Mouse (Mus musculus) adrenal gland, adult 8-10 months (tissue): ENCODE results near the gene Map3k20. TPM values are rescaled to one million over a fixed set of nuclear protein-coding genes. Genes with fewer than 3 reads are reported as not detected.

Experiments used
- DNase-seq: peaks from one replicate; pipeline ENCODE4 v3.0.0; 2022
- total RNA-seq, 4 experiments: library from RNA; stranded (reverse); gene quantifications; 2 replicates each; pipeline ENCODE4 v1.2.4; 2022

The Map3k20 gene
- total RNA-seq, 4 experiments from 2014 or later: 30.6 to 46.2 (median 35.6) TPM

- no peak for DNase-seq
These were observed 4.9 kb upstream of the Map3k20 start for GRCm38 (mm10) chr2:72280524-72280923.

- DNase-seq: no peak
These were observed 3.5 kb upstream of the Map3k20 start for GRCm38 (mm10) chr2:72281971-72282370.

GRCm38 (mm10) chr2:72282733-72283132 is 2.7 kb upstream of the Map3k20 start:
- no peak for DNase-seq

DNA sequence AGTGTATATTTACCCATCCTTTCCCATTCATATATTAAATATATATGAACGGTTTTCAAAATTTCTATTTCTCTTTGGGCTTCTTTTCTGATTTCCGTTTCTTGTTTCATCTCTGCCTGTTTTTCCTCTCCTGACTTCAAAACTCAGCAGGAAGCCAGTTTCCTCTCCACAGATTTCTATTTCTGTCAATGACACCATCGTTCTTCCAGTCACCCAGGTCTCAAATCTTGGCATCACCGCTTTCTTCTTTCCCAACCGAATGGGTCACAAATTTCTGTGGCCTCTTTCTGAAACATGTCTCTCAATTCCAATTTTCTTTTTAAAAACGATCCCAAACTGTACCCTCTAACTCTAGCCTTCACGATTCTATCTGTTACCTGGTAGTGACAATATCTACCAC is 748 bp upstream of the Map3k20 start:
- no peak for DNase-seq

GRCm38 (mm10) chr2:72285888-72286661 is 638 bp downstream of the Map3k20 start:
- DNase-seq: peak; percentile 20

DNA sequence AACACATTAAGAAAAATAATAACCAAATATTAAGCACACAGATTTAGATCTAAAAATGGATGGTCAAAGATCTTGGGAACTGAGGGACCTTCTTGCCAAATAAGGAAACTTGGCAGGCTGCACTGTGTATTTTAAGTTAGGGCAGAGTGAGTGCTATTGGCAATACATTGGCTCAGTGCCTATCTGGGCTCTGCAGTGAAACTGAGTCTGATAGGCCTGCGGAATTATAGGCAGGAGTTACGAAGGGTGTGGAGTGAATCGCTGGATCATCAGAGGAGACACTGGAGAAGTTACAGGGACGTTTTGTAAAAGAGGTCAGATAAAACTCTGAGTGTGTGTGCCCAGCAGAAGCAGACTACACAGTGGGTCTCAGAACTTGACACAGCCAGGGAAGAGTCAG is 1.7 kb downstream of the Map3k20 start:
- no peak for DNase-seq

- no peak for DNase-seq
These were observed 3.6 kb downstream of the Map3k20 start for GRCm38 (mm10) chr2:72288932-72289534.

GRCm38 (mm10) chr2:72291103-72291502 is 5.7 kb downstream of the Map3k20 start:
- DNase-seq: no peak

DNA sequence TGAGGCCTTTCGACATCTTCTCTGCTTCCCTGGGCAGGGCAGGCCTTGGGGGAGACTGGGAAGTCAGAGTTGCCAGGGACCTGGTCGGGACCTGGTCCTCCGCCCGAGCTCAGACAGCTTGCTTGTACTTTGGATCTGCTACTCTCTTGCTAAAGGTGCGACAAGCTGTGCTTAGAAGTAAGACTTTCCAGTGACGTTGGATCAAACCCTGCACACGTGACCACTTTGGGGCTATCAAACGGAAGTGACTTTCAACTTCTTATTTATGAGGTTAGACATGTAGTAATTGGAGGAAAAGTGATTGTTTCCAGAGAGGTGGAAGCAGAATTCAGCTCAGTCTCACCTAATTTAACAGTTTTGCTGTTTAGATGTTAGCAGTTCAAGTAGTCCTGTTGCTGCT is 7.1 kb downstream of the Map3k20 start:
- no peak for DNase-seq

DNA sequence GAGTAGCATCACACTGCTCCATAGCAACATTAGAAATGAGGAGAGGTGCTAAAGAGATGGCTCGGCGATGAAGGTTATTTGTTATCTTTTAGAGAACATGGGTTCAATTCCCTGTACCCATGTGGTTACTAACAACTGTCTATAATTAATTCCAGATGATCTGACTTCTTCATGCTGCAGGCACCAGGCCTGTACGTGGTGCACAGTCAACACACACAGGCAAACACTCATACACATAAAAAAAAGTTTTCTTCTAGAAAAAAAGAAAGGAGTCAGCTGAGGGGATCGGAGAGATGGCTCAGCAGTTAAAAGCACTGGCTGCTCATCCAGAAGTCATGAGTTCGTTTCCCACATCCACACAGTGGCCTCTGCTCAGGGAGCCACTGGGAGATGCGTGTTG is 9.6 kb downstream of the Map3k20 start:
- no peak for DNase-seq

DNA sequence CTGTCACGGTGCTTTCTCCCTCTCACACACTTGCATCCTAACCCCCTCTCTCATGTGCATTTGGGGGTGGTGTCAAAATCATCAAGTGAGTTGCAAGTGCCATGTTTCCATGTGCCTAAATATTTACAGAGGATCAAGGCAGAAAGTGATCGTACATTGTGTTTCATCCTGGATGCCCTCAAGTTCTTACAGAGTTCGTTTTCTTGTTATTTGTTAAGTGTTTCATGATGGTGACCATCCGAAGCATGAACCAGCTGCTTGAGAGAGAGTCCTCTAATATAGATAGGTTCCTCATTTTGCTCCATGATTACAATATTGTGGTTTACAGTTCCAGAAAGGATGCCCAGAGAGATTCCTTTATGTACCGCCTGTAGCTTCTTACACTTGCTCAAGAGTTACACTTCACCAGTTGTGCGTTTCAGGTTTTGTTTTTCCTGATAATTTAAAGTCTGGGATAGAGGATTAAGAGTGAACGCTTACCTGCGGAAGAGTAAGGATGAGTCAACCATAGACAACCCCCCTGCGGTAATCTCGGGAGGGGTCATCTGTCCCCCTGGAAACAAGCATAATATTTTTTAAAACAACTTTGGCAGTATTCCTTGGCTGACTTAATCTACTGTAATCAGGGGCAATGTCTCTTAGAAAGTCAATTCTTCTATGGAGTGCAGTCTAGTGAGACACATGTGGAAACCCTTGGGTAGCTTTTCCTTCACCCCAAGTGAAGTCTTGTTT is 11.7 kb downstream of the Map3k20 start:
- DNase-seq: no peak

DNA sequence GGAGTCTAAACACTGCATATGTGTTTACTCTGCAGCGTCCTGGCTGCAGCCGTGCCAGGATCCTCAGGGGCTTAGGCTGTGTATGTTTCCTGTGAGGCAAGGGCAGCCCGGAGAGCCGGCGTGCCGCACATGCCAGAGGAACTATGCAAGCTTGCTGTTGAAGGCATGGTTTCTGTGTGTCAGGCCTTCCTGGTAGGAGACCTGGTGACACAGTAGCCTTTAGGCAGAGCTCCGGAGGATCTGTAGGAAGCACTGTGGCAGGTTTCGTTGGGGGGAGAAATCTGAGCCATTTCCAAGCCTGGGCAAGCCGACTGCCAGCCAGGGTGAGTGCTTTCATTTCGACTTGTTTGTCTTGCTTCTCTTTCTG is 12.3 kb downstream of the Map3k20 start:
- no peak for DNase-seq

DNA sequence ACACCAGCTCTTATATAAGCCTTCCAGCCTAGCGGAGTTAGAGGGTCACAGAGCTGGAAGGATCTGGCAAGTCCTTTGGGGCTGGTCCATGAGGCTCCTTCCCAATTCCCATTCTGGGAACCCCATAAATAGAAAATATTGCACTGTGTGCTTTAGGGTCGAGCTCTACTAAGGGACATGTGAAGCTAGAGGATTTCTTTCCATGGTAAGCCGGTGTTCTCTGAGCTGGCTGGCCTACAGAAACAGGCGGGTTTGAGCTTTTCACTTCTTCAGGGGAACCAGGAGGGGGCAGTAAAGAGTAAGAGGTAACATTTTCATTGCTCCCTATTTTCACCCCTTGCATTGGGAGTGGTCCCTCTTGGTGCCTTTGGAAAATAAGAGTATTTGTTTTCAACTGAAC is 13.0 kb downstream of the Map3k20 start:
- DNase-seq: no peak

GRCm38 (mm10) chr2:72301194-72301916 is 15.9 kb downstream of the Map3k20 start:
- no peak for DNase-seq

DNA sequence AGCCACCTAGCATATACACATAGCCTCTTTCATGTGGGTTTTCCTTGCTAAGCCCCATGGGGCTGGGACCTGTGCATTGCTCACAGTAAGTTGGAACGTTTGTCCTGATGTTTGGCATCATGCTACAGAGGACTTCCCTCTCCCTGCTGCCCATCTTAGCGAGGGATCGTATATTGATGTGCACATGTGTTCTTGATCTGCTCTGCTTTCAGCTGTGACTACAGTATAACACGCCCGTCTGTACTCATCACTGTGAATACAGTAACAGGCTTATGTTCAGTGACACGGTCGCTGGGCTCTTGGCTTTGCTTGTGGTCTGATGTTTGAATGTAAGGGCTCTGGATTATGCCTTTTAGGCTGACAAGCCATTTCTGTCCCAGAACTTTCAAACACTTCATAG is 20.3 kb downstream of the Map3k20 start:
- no peak for DNase-seq

GRCm38 (mm10) chr2:72308351-72308750 is 22.9 kb downstream of the Map3k20 start:
- no peak for DNase-seq

GRCm38 (mm10) chr2:72308981-72309380 is 23.5 kb downstream of the Map3k20 start:
- DNase-seq: peak; percentile 13

GRCm38 (mm10) chr2:72311486-72311885 is 26.0 kb downstream of the Map3k20 start:
- DNase-seq: no peak

- DNase-seq: no peak
These were observed 27.9 kb downstream of the Map3k20 start for GRCm38 (mm10) chr2:72313312-72313711.

DNA sequence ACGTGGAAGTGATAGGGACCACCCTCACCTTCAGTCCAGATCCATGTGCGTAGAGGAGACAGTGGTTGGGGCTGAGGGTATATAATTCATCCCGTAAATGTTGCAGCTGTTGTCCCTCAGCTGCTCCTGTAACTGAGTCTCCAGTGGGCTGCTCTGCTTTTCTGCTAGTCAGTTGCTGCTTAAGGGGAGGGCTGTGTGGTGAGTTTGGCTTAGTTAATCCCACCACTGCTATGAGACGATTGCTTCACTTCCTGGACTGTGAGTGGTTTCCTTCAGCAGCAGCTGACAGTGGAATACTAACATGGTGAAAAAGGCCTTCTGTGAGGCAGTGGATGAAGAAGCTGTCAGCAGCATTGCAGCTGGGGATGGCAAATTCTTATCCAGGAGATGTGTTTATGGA is 33.0 kb downstream of the Map3k20 start:
- no peak for DNase-seq

- DNase-seq: no peak
These were observed 33.8 kb downstream of the Map3k20 start for GRCm38 (mm10) chr2:72319028-72319798.

- no peak for DNase-seq
These were observed 35.2 kb downstream of the Map3k20 start for GRCm38 (mm10) chr2:72320661-72321060.
